Mouse (Mus musculus) cerebellum, postnatal 4 days (tissue): ENCODE results near the gene Gm42420.

ENCODE experiments used
- DNase-seq, 2 experiments: peaks; one replicate each; pipeline ENCODE4 v3.0.0; 2022; ENCODE audit warnings: low spot score in 2 of 2, mixed read lengths in 1 of 2

Gene Gm42420

GRCm38 (mm10) chr6:39585517-39585916 is at the start of gene Gm42420:
Gm42420 (plus strand) TSS chr6:39585753.
- DNase-seq: no peak

- no peak for DNase-seq
Measured at GRCm38 (mm10) chr6:39536621-39537020, 48.9 kb upstream of the Gm42420 start.

GRCm38 (mm10) chr6:39537276-39537675 is 48.3 kb upstream of the Gm42420 start:
- no peak for DNase-seq

- no peak for DNase-seq
Measured at GRCm38 (mm10) chr6:39538227-39538626, 47.3 kb upstream of the Gm42420 start.

GRCm38 (mm10) chr6:39539679-39540155 is 45.8 kb upstream of the Gm42420 start:
- no peak for DNase-seq

GRCm38 (mm10) chr6:39540563-39540962 is 45.0 kb upstream of the Gm42420 start:
- DNase-seq: no peak

GRCm38 (mm10) chr6:39542631-39543597 is 42.6 kb upstream of the Gm42420 start:
- DNase-seq: peak in 1 of 2 experiments; percentile 51

GRCm38 (mm10) chr6:39543769-39544420 is 41.7 kb upstream of the Gm42420 start:
- no peak for DNase-seq

- no peak for DNase-seq
Measured at GRCm38 (mm10) chr6:39545474-39545873, 40.1 kb upstream of the Gm42420 start.

- DNase-seq: no peak
Measured at GRCm38 (mm10) chr6:39548030-39548429, 37.5 kb upstream of the Gm42420 start.

GRCm38 (mm10) chr6:39551981-39552636 is 33.4 kb upstream of the Gm42420 start:
- no peak for DNase-seq

GRCm38 (mm10) chr6:39554888-39555647 is 30.5 kb upstream of the Gm42420 start:
- no peak for DNase-seq

GRCm38 (mm10) chr6:39555648-39555945 is 30.0 kb upstream of the Gm42420 start:
- DNase-seq: no peak

GRCm38 (mm10) chr6:39556900-39557659 is 28.5 kb upstream of the Gm42420 start:
- DNase-seq: peak; percentile 28 to 45

GRCm38 (mm10) chr6:39557723-39558261 is 27.8 kb upstream of the Gm42420 start, which contains the start of gene Dennd2a:
Dennd2a (minus strand) TSS chr6:39557867.
- peak; percentile 80 to 93 for DNase-seq

GRCm38 (mm10) chr6:39559276-39559939 is 26.1 kb upstream of the Gm42420 start:
- DNase-seq: peak in 1 of 2 experiments; percentile 44

- DNase-seq: peak; percentile 54 to 80
Measured at GRCm38 (mm10) chr6:39562166-39563015, 23.2 kb upstream of the Gm42420 start.

GRCm38 (mm10) chr6:39567528-39567927 is 18.0 kb upstream of the Gm42420 start:
- no peak for DNase-seq

- no peak for DNase-seq
Measured at GRCm38 (mm10) chr6:39570426-39570825, 15.1 kb upstream of the Gm42420 start.
